Mouse (Mus musculus) kidney, adult 2 months (tissue): Measurements from ENCODE around the gene Prl7c1. TPM values are rescaled to one million over a fixed set of nuclear protein-coding genes. Genes with fewer than 3 reads are reported as not detected.
"Not testable (repeated sequence)": the region's sequence is repeated elsewhere in the genome, so short reads cannot be mapped to it uniquely, and the experiment has no call there.

Experiments
- DNase-seq: peaks from one replicate; pipeline ENCODE4 v3.0.0; 2021
- H3K27ac ChIP-seq: fragments of 200-500 bp; 2 replicates; pipeline ENCODE4 v1.5.1; 2012; ENCODE audit warnings: low read depth, low read length, control low read depth, inconsistent platforms; ENCODE audit not compliant: insufficient read depth
- H3K27me3 ChIP-seq: fragments of 200-500 bp; replicated peaks from 2 replicates; pipeline ENCODE4 v1.6.1; 2012; ENCODE audit warnings: mild to moderate bottlenecking, moderate library complexity, low read length, inconsistent platforms; ENCODE audit not compliant: control insufficient read depth, insufficient read depth
- H3K36me3 ChIP-seq: fragments of 200-500 bp; 2 replicates; pipeline ENCODE4 v1.6.1; 2012; ENCODE audit warnings: mild to moderate bottlenecking, moderate library complexity, low read length, inconsistent platforms; ENCODE audit not compliant: control insufficient read depth, insufficient read depth
- H3K4me1 ChIP-seq: fragments of 200-500 bp; 2 replicates; pipeline ENCODE4 v1.6.1; 2011; ENCODE audit warnings: low read length; ENCODE audit not compliant: control insufficient read depth, insufficient read depth
- H3K4me3 ChIP-seq: fragments of 200-500 bp; 2 replicates; pipeline ENCODE4 v1.5.1; 2011; ENCODE audit warnings: mild to moderate bottlenecking, low read depth, low read length, control low read depth; ENCODE audit not compliant: insufficient read depth
- CTCF ChIP-seq: fragments of 200-500 bp; conservative IDR thresholded peaks from 2 replicates; pipeline ENCODE4 v1.5.1; 2011; ENCODE audit warnings: low read depth, mild to moderate bottlenecking, control low read depth, low read length, moderate library complexity, mixed read lengths; ENCODE audit not compliant: insufficient read depth, insufficient read length
- POLR2A ChIP-seq: fragments of 200-500 bp; IDR thresholded peaks from one replicate; pipeline ENCODE4 v1.6.1; 2011; ENCODE audit warnings: low read depth, low read length, control low read depth
- WGBS: fragments of 180-500 bp; shearing (Covaris S2); methylation state at CpG from one replicate; pipeline ENCODE4 v1.1.7; 2018; 5-methylcytosine and 5-hydroxymethylcytosine counted together
- polyA plus RNA-seq: library from polyadenylated mRNA; depleted of rRNA; stranded (reverse); fragments of >200 nt; gene quantifications from 2 replicates; pipeline ENCODE4 v1.2.3, GENCODE M21; 2012; rRNA removed

Prl7c1 gene
- polyA plus RNA-seq = not detected in 2 replicates

GRCm38 (mm10) chr13:27780704-27781103 is at the start of gene Prl7c1:
Gene Prl7c1 (minus strand): TSS chr13:27780804.
- 86% methylated on average over 3 of the region's 3 CpGs for WGBS
- DNase-seq, H3K4me1 ChIP-seq, H3K27me3 ChIP-seq, H3K36me3 ChIP-seq, H3K27ac ChIP-seq, H3K4me3 ChIP-seq: not testable (repeated sequence)

- Histone ChIP-seq H3K27ac (no peak overlapping the region), H3K36me3 (no peaks in the 10 kb centered on the region), H3K27me3 (no peaks in the 10 kb centered on the region), H3K4me1 (no peaks in the 10 kb centered on the region), H3K4me3 (no peak overlapping the region)
- no peak for TF ChIP-seq CTCF
- no peak for TF ChIP-seq POLR2A
- WGBS = 63% methylated on average over 1 of the region's 1 CpGs
- no peak for DNase-seq
Measured at GRCm38 (mm10) chr13:27802765-27803164, 22.2 kb upstream of the Prl7c1 start.

DNA sequence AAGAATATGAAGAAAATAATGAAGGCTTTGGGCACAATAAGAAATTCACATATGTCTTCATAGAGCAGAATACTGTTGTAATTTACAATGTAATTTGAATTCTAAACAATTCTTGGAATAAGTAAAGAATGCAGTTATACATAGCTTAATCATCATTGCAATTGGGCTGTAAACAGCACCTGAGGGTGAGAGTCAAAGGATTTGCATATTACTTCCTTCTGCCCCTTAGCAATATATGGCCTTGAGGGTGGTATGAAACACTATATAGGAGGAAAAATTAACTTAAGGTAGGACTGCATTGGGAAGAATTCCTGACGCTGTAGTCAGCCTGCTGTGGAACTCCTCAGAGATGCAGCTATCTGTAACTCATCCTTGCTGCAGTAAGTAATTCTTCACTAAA is 20.8 kb upstream of the Prl7c1 start, which contains the start of gene Prl2a1:
Prl2a1 (plus strand) TSS at position 301 of the 400 bp plus-strand sequence.
- no peaks in the 10 kb centered on the region for H3K4me1 ChIP-seq
- H3K36me3 ChIP-seq = no peaks in the 10 kb centered on the region
- TF ChIP-seq CTCF (no peak), POLR2A (no peak)
- WGBS = 86% methylated on average over 1 of the region's 1 CpGs
- DNase-seq = no peak
- H3K27me3 ChIP-seq = no peaks in the 10 kb centered on the region
- H3K4me3 ChIP-seq = no peak within 1 kb of the TSS
- H3K27ac ChIP-seq = no peak within 1 kb of the TSS

DNA sequence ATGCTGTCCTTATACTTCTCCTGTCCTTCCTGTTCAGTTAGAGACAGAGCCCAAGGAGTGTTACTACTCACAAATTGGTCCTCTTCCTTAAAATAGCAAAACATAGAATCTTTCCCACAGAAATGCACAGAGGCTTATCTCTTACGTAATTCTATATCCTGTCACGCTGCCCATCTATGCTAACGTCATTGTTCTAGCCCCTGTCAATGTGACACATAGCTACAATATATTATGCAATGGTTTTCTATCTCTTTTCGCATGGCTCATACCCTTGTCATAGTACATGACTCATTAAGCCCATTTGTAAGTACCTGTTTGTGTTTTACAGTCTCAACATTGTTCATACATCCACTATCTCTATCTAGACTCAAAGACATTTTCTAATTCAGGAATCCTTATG is 18.7 kb upstream of the Prl7c1 start:
- DNase-seq = no peak
- H3K4me1 ChIP-seq = no peaks in the 10 kb centered on the region
- no peak overlapping the region for H3K27ac ChIP-seq
- no peaks in the 10 kb centered on the region for H3K27me3 ChIP-seq
- TF ChIP-seq CTCF = no peak
- no peak for TF ChIP-seq POLR2A
- no peaks in the 10 kb centered on the region for H3K36me3 ChIP-seq
- H3K4me3 ChIP-seq = no peak overlapping the region
- 72% methylated on average over 4 of the region's 4 CpGs for WGBS

- H3K27me3 ChIP-seq = no peaks in the 10 kb centered on the region
- 89% methylated on average over 10 of the region's 10 CpGs for WGBS
- TF ChIP-seq CTCF (no peak), POLR2A (no peak)
Measured at GRCm38 (mm10) chr13:27734512-27735186, 46.0 kb downstream of the Prl7c1 start.

DNA sequence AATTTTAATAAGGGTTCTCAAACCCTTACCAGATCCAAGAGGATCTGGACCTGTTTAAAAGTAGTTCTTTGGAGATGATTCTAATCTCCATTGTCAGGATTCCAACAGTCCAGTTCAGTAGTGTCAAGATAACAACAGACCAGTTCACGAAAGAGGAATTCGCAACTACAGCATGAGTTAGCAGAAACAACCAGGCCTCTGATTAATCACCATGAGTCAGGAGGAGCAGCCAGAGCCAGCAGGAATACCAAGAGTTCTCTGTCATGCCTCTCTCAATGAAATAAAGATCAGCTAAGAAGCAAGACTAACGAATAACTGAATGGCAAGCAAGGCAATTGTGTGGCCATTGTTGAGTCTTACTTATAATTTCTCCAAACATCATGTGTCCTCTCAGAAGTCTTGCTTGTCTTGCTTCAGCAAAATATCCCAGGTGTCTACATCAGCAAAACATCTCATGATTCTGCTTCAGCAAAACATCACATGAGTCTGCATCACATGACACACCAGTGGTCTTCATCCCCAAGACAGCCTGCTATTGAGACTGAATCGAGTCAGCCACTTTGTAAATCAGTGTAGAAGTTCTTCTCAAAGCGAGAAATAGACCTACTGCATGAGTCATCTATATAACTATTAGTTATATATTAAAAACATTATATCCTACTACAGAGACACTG is 50.2 kb downstream of the Prl7c1 start:
- not testable (repeated sequence) for DNase-seq, H3K27ac ChIP-seq, H3K4me1 ChIP-seq, H3K36me3 ChIP-seq, H3K4me3 ChIP-seq, H3K27me3 ChIP-seq
- WGBS = 80% methylated on average over 5 of the region's 5 CpGs

More at GRCm38 (mm10) chr13:27734512-27735186, 46.0 kb downstream of the Prl7c1 start:
- Histone ChIP-seq H3K4me1 (no peaks in the 10 kb centered on the region), H3K27ac (no peak overlapping the region), H3K4me3 (no peak overlapping the region), H3K36me3 (no peaks in the 10 kb centered on the region)
- DNase-seq = no peak

GRCm38 (mm10) chr13:27725057-27725456 is 55.5 kb downstream of the Prl7c1 start:
- 71% methylated on average over 3 of the region's 3 CpGs for WGBS
- peak; percentile 15 for DNase-seq
- not testable (repeated sequence) for H3K27me3 ChIP-seq

More at GRCm38 (mm10) chr13:27725057-27725456, 55.5 kb downstream of the Prl7c1 start:
- not testable (repeated sequence) for H3K27ac ChIP-seq, H3K36me3 ChIP-seq, H3K4me3 ChIP-seq, H3K4me1 ChIP-seq

Other genes starting within 250 kb of the Prl7c1 start
- gene Prl8a9, start 216.2 kb downstream of the Prl7c1 start, polyA plus RNA-seq = not detected in 2 replicates
- gene Prl8a1, start 198.6 kb downstream of the Prl7c1 start, polyA plus RNA-seq = not detected in 2 replicates
- gene Prl7b1, start 170.2 kb downstream of the Prl7c1 start, polyA plus RNA-seq = not detected in 2 replicates
- not detected in 2 replicates for gene Prl7a1, start 138.3 kb downstream of the Prl7c1 start, polyA plus RNA-seq
- not detected in 2 replicates for gene Prl7a2, start 112.8 kb downstream of the Prl7c1 start, polyA plus RNA-seq
- not detected in 2 replicates for gene Prl7d1, start 64.1 kb downstream of the Prl7c1 start, polyA plus RNA-seq
- not detected in 2 replicates for gene Prl2a1, start 20.9 kb upstream of the Prl7c1 start, polyA plus RNA-seq
- not detected in 2 replicates for gene Prl2c1, start 68.5 kb upstream of the Prl7c1 start, polyA plus RNA-seq
- not detected in 2 replicates for gene Prl4a1, start 235.4 kb upstream of the Prl7c1 start, polyA plus RNA-seq